In genomic region chr2:101440231-101440630, GRCm38 (mm10) we compare ENCODE assay signal across 22 mouse cellular contexts.
"Had no signal": no experiment of that assay in that cellular context is flagged by ENCODE, and none has a peak within 500 bp of the region (broad histone marks: within the 10 kb centered on the region; RNA-seq: fewer than 3 reads in every experiment).

No protein-coding gene starts in this region.

- ATAC-seq: forebrain, embryonic 15.5 days; forebrain, postnatal 0 days; hindbrain, postnatal 0 days; intestine, embryonic 16.5 days; liver, embryonic 12.5 days had no signal

- H3K9ac ChIP-seq: forebrain, embryonic 15.5 days; forebrain, postnatal 0 days; heart, embryonic 12.5 days; hindbrain, embryonic 13.5 days; hindbrain, embryonic 15.5 days; limb, embryonic 13.5 days; limb, embryonic 15.5 days; liver, embryonic 12.5 days; liver, embryonic 14.5 days had no signal

- H3K27me3 ChIP-seq: forebrain, embryonic 15.5 days; heart, embryonic 12.5 days; hindbrain, embryonic 13.5 days; hindbrain, embryonic 15.5 days; limb, embryonic 13.5 days; limb, embryonic 15.5 days; liver, embryonic 12.5 days had no signal

- H3K4me3 ChIP-seq: forebrain, embryonic 15.5 days; heart, embryonic 10.5 days; heart, embryonic 12.5 days; hindbrain, embryonic 13.5 days; hindbrain, embryonic 15.5 days; limb, embryonic 13.5 days; limb, embryonic 15.5 days; liver, embryonic 12.5 days had no signal

- H3K4me1 ChIP-seq: forebrain, embryonic 15.5 days; heart, embryonic 10.5 days; heart, embryonic 12.5 days; hindbrain, embryonic 13.5 days; hindbrain, embryonic 15.5 days; limb, embryonic 13.5 days; limb, embryonic 15.5 days; liver, embryonic 12.5 days had no signal

- H3K4me2 ChIP-seq: forebrain, embryonic 15.5 days; heart, embryonic 12.5 days; hindbrain, embryonic 13.5 days; hindbrain, embryonic 15.5 days; limb, embryonic 13.5 days; limb, embryonic 15.5 days; liver, embryonic 12.5 days had no signal

- H3K9me3 ChIP-seq: forebrain, embryonic 15.5 days; heart, embryonic 10.5 days; heart, embryonic 12.5 days; hindbrain, embryonic 13.5 days; hindbrain, embryonic 15.5 days; limb, embryonic 13.5 days; limb, embryonic 15.5 days; liver, embryonic 12.5 days had no signal

- DNase-seq: forebrain, postnatal 0 days; gastrocnemius, postnatal 14 days; gastrocnemius, postnatal 36 days; heart, adult 18-20 months; heart, postnatal 10 days; heart, postnatal 36 days; kidney, adult 18-20 months; layer of hippocampus, adult 9-11 months; layer of hippocampus, postnatal 36 days; left cerebral cortex, postnatal 4 days; lung, adult 18-20 months had no signal

- H3K36me3 ChIP-seq: forebrain, embryonic 15.5 days; heart, embryonic 10.5 days; heart, embryonic 12.5 days; hindbrain, embryonic 13.5 days; hindbrain, embryonic 15.5 days; limb, embryonic 13.5 days; limb, embryonic 15.5 days; liver, embryonic 12.5 days had no signal

- H3K27ac ChIP-seq: forebrain, embryonic 15.5 days; heart, embryonic 10.5 days; hindbrain, embryonic 13.5 days; hindbrain, embryonic 15.5 days; hindbrain, postnatal 0 days; limb, embryonic 13.5 days; limb, embryonic 15.5 days; liver, embryonic 12.5 days; liver, embryonic 14.5 days had no signal
